Comparison of ENCODE assay signal across 33 mouse cellular contexts in the genomic region with DNA sequence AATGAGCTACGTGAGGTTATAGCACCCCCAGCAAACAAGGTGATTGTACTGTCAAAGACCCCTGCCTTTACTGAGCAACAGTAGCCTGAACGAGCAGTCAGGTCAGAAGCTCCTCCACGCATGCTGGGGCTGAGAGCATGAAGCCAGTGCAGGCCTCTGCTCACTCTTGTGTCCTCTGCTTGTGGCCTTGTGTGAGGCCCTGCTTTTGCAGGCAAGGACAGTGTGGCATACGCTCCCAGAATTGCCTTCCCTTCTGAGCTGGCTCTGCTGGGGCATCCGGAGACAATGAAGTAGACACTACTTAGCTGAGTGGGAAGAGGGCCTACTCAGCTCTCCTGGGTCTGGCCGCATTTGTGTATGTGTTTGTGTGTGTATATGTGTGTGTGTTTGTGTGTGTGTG. TPM values are rescaled to one million over a fixed set of nuclear protein-coding genes. Genes with fewer than 3 reads are reported as not detected.
A peak's percentile ranks its signal among the peaks of the same experiment; 100 is the strongest.
DNase-seq lines count a peak whose midpoint lies in the region; ATAC-seq and TF ChIP-seq lines count a peak whose summit lies in the region.
"Had no signal": no experiment of that assay in that cellular context is flagged by ENCODE, and none has a peak within 500 bp of the region (broad histone marks: within the 10 kb centered on the region; RNA-seq: fewer than 3 reads in every experiment).

No protein-coding gene starts in this region.

- H3K9me3 ChIP-seq in midbrain, embryonic 11.5 days (ENCODE audit: control insufficient read depth, low read length): no peaks in the 10 kb centered on the region
- H3K9me3 ChIP-seq in midbrain, embryonic 15.5 days: no peaks in the 10 kb centered on the region
- H3K9me3 ChIP-seq: embryonic facial prominence, embryonic 10.5 days; embryonic facial prominence, embryonic 13.5 days; forebrain, embryonic 12.5 days; forebrain, embryonic 15.5 days; hindbrain, embryonic 10.5 days; hindbrain, embryonic 13.5 days; intestine, embryonic 15.5 days had no signal

- no peaks in the 10 kb centered on the region for H3K27me3 ChIP-seq in midbrain, embryonic 11.5 days (ENCODE audit: control insufficient read depth, insufficient read depth, low read length)
- no peaks in the 10 kb centered on the region for H3K27me3 ChIP-seq in midbrain, embryonic 15.5 days (replicated peaks)
- no peaks in the 10 kb centered on the region for H3K27me3 ChIP-seq in testis, adult 2 months (ENCODE audit: control insufficient read depth, insufficient read depth, low read length)
- H3K27me3 ChIP-seq: embryonic facial prominence, embryonic 13.5 days; forebrain, embryonic 12.5 days; forebrain, embryonic 15.5 days; intestine, embryonic 15.5 days had no signal

- no peak for TF ChIP-seq POLR2A in testis, adult 2 months (IDR thresholded peaks at IDR 0.05; ENCODE audit: control insufficient read depth, low read depth, low read length)

- H3K4me2 ChIP-seq in midbrain, embryonic 11.5 days: no peak overlapping the region
- no peak overlapping the region for H3K4me2 ChIP-seq in midbrain, embryonic 15.5 days
- H3K4me2 ChIP-seq: embryonic facial prominence, embryonic 13.5 days; forebrain, embryonic 12.5 days; forebrain, embryonic 15.5 days; heart, embryonic 11.5 days; hindbrain, embryonic 13.5 days; intestine, embryonic 15.5 days had no signal

- H3K36me3 ChIP-seq in midbrain, embryonic 11.5 days (ENCODE audit: control insufficient read depth, insufficient read depth, low read length): no peaks in the 10 kb centered on the region
- H3K36me3 ChIP-seq in midbrain, embryonic 15.5 days (replicated peaks): no peaks in the 10 kb centered on the region
- H3K36me3 ChIP-seq in testis, adult 2 months (ENCODE audit: control insufficient read depth, insufficient read depth, low read length): no peaks in the 10 kb centered on the region
- H3K36me3 ChIP-seq: embryonic facial prominence, embryonic 10.5 days; embryonic facial prominence, embryonic 13.5 days; forebrain, embryonic 12.5 days; forebrain, embryonic 15.5 days; hindbrain, embryonic 10.5 days; hindbrain, embryonic 13.5 days; intestine, embryonic 15.5 days had no signal

- H3K4me1 ChIP-seq in midbrain, embryonic 11.5 days (ENCODE audit: control insufficient read depth, insufficient read depth, low read length): no peaks in the 10 kb centered on the region
- no peaks in the 10 kb centered on the region for H3K4me1 ChIP-seq in midbrain, embryonic 15.5 days
- peaks cover 7% of the 10 kb centered on the region for H3K4me1 ChIP-seq in testis, adult 2 months (ENCODE audit: control insufficient read depth, insufficient read depth, low read length)
- H3K4me1 ChIP-seq: forebrain, embryonic 12.5 days; intestine, embryonic 15.5 days had no signal

- no peak for ATAC-seq in midbrain, embryonic 11.5 days (ENCODE audit: low FRiP score)
- no peak for ATAC-seq in midbrain, embryonic 15.5 days (replicated peaks)
- ATAC-seq: CD4-positive, CD25-positive, alpha-beta regulatory T cell, adult 4 months; forebrain, embryonic 15.5 days; hindbrain, embryonic 16.5 days had no signal

- H3K4me3 ChIP-seq in midbrain, embryonic 11.5 days (ENCODE audit: low read depth, low read length): no peak overlapping the region
- H3K4me3 ChIP-seq in midbrain, embryonic 15.5 days: no peak overlapping the region
- no peak overlapping the region for H3K4me3 ChIP-seq in testis, adult 2 months (ENCODE audit: control insufficient read depth, low read depth, low read length)
- H3K4me3 ChIP-seq: embryonic facial prominence, embryonic 10.5 days; embryonic facial prominence, embryonic 13.5 days; erythroblast, embryonic 14.5 days; forebrain, embryonic 12.5 days; forebrain, embryonic 15.5 days; hindbrain, embryonic 10.5 days; hindbrain, embryonic 13.5 days; intestine, embryonic 15.5 days had no signal

- 89% methylated on average over 6 of the region's 6 CpGs for WGBS in midbrain, embryonic 11.5 days
- 93% methylated on average over 6 of the region's 6 CpGs for WGBS in midbrain, embryonic 15.5 days

- no peak overlapping the region for H3K9ac ChIP-seq in midbrain, embryonic 11.5 days (ENCODE audit: low read length)
- no peak overlapping the region for H3K9ac ChIP-seq in midbrain, embryonic 15.5 days
- H3K9ac ChIP-seq: embryonic facial prominence, embryonic 13.5 days; forebrain, embryonic 12.5 days; forebrain, embryonic 15.5 days; hindbrain, embryonic 13.5 days; intestine, embryonic 15.5 days had no signal

- TF ChIP-seq CTCF in testis, adult 2 months (IDR thresholded peaks at IDR 0.05; ENCODE audit: control insufficient read depth, insufficient read depth, insufficient replicate concordance, low read depth, low read length): no peak

- no peak overlapping the region for H3K27ac ChIP-seq in midbrain, embryonic 11.5 days (ENCODE audit: low read depth, low read length)
- no peak overlapping the region for H3K27ac ChIP-seq in midbrain, embryonic 15.5 days
- peak overlapping the region; percentile 7; the same call in 1 of the 2 replicates for H3K27ac ChIP-seq in testis, adult 2 months (ENCODE audit: control insufficient read depth, insufficient read depth, low read depth, low read length)
- H3K27ac ChIP-seq: embryonic facial prominence, embryonic 10.5 days; embryonic facial prominence, embryonic 13.5 days; forebrain, embryonic 12.5 days; forebrain, embryonic 15.5 days; hindbrain, embryonic 10.5 days; hindbrain, embryonic 13.5 days; intestine, embryonic 15.5 days had no signal

- peak; percentile 33 for DNase-seq in midbrain, embryonic 11.5 days (ENCODE audit: low spot score, missing footprints)
- no peak for DNase-seq in testis, postnatal 10 days (ENCODE audit: low spot score)
- DNase-seq in adrenal gland, postnatal 10 days: peak; percentile 43
- DNase-seq in adrenal gland, postnatal 36 days: peak; percentile 36 to 66
- no peak for DNase-seq in cerebellum, adult 18-20 months
- DNase-seq in gastrocnemius, adult 8-10 months (ENCODE audit: low spot score in 2 of 2): no peak
- DNase-seq: cerebellum, adult 2 months; cerebellum, postnatal 10 days; cerebellum, postnatal 36 days; embryo, embryonic 11 days; gastrocnemius, postnatal 10 days; gastrocnemius, postnatal 36 days had no signal

RNA-seq across cellular contexts. Expression of a gene that starts 7.3 kb away (rescaled TPM):
- 13.9 and 14.0 TPM in 2 replicates for polyA plus RNA-seq in midbrain, embryonic 11.5 days (2014; fragmentation: Nextera tagmentation; extraction: Ambion mirVana)
- polyA plus RNA-seq in midbrain, embryonic 15.5 days (2015; fragmentation: Nextera tagmentation; extraction: Ambion mirVana): 27.2 and 31.7 TPM in 2 replicates
- polyA plus RNA-seq in testis, adult 2 months (2012; rRNA removed): 4.1 and 4.4 TPM in 2 replicates
- total RNA-seq in adrenal gland, postnatal 10 days (2021): 1 to 10 TPM; 4.9 to 5.4 TPM
- total RNA-seq in adrenal gland, postnatal 36 days (2021): 10 to 100 TPM in 1 of 2 experiments, 1 to 10 TPM in 1; 1.8 to 14.0 TPM
- under 1 TPM in 1 of 4 experiments, not detected in 3; 0.12 TPM for total RNA-seq in gastrocnemius, adult 8-10 months (2022)
- total RNA-seq: gastrocnemius, postnatal 36 days had no signal

RNA-seq across cellular contexts. Expression of a gene that starts 25.6 kb away (rescaled TPM):
- polyA plus RNA-seq in midbrain, embryonic 11.5 days (2014; fragmentation: Nextera tagmentation; extraction: Ambion mirVana): not detected in 2 replicates
- not detected in 2 replicates for polyA plus RNA-seq in midbrain, embryonic 15.5 days (2015; fragmentation: Nextera tagmentation; extraction: Ambion mirVana)
- 2,075 and 2,753 TPM in 2 replicates for polyA plus RNA-seq in testis, adult 2 months (2012; rRNA removed)
- not detected for total RNA-seq in adrenal gland, postnatal 10 days (2021)
- not detected for total RNA-seq in adrenal gland, postnatal 36 days (2021)
- not detected for total RNA-seq in gastrocnemius, adult 8-10 months (2022)
- total RNA-seq: gastrocnemius, postnatal 10 days; gastrocnemius, postnatal 36 days; granulocyte monocyte progenitor cell, adult 5-6 weeks; heart, adult 8-10 months; heart, postnatal 25 days; MEL had no signal
- polyA plus RNA-seq: C2C12; CD4-positive, CD25-positive, alpha-beta regulatory T cell, adult 4 months; cerebellum, adult 2 months; cortical plate, adult 2 months; embryonic facial prominence, embryonic 10.5 days; embryonic facial prominence, embryonic 13.5 days; erythroblast, embryonic 14.5 days; forebrain, embryonic 12.5 days; forebrain, embryonic 15.5 days; heart, embryonic 11.5 days; heart, embryonic 14.5 days; heart, postnatal 0 days; hindbrain, embryonic 10.5 days; hindbrain, embryonic 13.5 days; hindbrain, embryonic 16.5 days; intestine, embryonic 15.5 days had no signal

RNA-seq across cellular contexts. Expression of a gene that starts 39.3 kb away (rescaled TPM):
- 0.48 and 0.53 TPM in 2 replicates for polyA plus RNA-seq in midbrain, embryonic 11.5 days (2014; fragmentation: Nextera tagmentation; extraction: Ambion mirVana)
- polyA plus RNA-seq in midbrain, embryonic 15.5 days (2015; fragmentation: Nextera tagmentation; extraction: Ambion mirVana): 0.64 and 0.77 TPM in 2 replicates
- polyA plus RNA-seq in testis, adult 2 months (2012; rRNA removed): not detected in 2 replicates
- total RNA-seq in adrenal gland, postnatal 10 days (2021): 10 to 100 TPM in 1 of 2 experiments, under 1 TPM in 1; 0.87 to 17.1 TPM
- total RNA-seq in adrenal gland, postnatal 36 days (2021): 10 to 100 TPM in 1 of 2 experiments, 1 to 10 TPM in 1; 1.1 to 10.4 TPM
- 1 to 10 TPM in 2 of 4 experiments, under 1 TPM in 1, not detected in 1; 0.31 to 8.1 (median 5.0) TPM for total RNA-seq in gastrocnemius, adult 8-10 months (2022)
- polyA plus RNA-seq: erythroblast, embryonic 14.5 days had no signal

Comparison
In these comparisons a context has a peak if more than half of its experiments do, and no peak if none do; other contexts are left out.
1. DNase-seq: peak in midbrain, embryonic 11.5 days (single experiment), adrenal gland, postnatal 10 days (single experiment) and adrenal gland, postnatal 36 days (2 of 2); none in testis, postnatal 10 days (single experiment), cerebellum, adult 18-20 months (0 of 2) and gastrocnemius, adult 8-10 months (0 of 2).